Mouse (Mus musculus) embryonic fibroblast, embryonic 13.5 days (primary cell): ENCODE data around the gene Rbfox3.

ENCODE experiments used
- CTCF ChIP-seq: IDR thresholded peaks from 2 replicates; pipeline ENCODE4 v1.5.1; 2011; ENCODE audit warnings: mild to moderate bottlenecking, control low read depth, low read length, moderate library complexity, borderline replicate concordance; ENCODE audit not compliant: insufficient read depth
- POLR2A ChIP-seq: IDR thresholded peaks from 2 replicates; pipeline ENCODE4 v1.6.1; 2011; ENCODE audit warnings: low read depth, mild to moderate bottlenecking, control low read depth, low read length, moderate library complexity

- TF ChIP-seq POLR2A: no peak
- TF ChIP-seq CTCF: no peak
Observed at GRCm38 (mm10) chr11:118889500-118889899, 21.9 kb downstream of the Rbfox3 start.
